Mouse (Mus musculus): ENCODE data around the gene H2-M3. TPM values are rescaled to one million over a fixed set of nuclear protein-coding genes. Genes with fewer than 3 reads are reported as not detected.
"Not testable (repeated sequence)": the region's sequence is repeated elsewhere in the genome, so short reads cannot be mapped to it uniquely, and the experiment has no call there.

H2-M3 gene
- 1 to 10 TPM; 3.2 to 3.3 TPM for total RNA-seq (2021)
- polyA plus RNA-seq (2012; rRNA removed) = 4.9 and 5.0 TPM in 2 replicates
- long read RNA-seq, partial matches to known transcripts = 0 of 1 reads
- long read RNA-seq, other reads (novel, unspliced or antisense) = 0 of 1 reads

DNA sequence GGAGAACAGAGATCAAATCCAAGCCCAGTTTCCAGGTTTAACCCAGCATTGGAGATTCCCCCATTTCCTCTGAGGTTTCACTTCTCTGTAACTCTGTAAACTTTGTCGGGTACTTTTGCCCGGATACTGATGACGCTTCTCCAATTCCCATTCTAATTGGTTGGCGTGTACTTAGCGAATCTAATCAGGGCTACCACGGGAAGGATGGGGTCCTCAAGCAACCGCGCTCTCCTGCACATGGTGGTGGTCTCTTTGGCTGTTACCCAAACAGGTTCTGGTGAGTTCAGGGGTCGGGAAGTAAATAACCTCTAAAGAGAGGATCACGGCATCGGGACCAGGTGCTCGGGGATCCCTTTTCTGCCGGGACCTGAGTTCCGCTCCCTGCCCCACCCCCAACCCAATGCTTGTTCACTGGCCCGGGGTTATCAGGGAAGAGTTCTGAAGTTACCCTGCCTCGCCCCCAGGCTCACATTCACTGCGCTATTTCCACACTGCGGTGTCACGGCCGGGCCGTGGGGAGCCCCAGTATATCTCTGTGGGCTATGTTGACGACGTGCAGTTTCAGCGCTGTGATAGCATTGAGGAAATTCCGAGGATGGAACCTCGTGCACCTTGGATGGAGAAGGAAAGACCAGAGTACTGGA, at the start of gene H2-M3:
H2-M3 (plus strand) TSS at position 163 of the 644 bp plus-strand sequence.
- peak within 1 kb of the TSS; percentile 88 for H3K27ac ChIP-seq
- no peaks in the 10 kb centered on the region for H3K79me2 ChIP-seq (replicated peaks; ENCODE audit: control insufficient read depth, insufficient read depth, low read length)
- peak; percentile 91 to 92 for DNase-seq
- no peaks in the 10 kb centered on the region for H3K36me3 ChIP-seq (ENCODE audit: control insufficient read depth, insufficient read depth, low read length)
- H3K27me3 ChIP-seq (ENCODE audit: control insufficient read depth, insufficient read depth, low read length) = no peaks in the 10 kb centered on the region
- no peaks in the 10 kb centered on the region; the same call in 1 of the 2 replicates for H3K4me1 ChIP-seq (ENCODE audit: control insufficient read depth, insufficient read depth, low read length)
- 2% methylated on average over 26 of the region's 26 CpGs for WGBS
- peak within 1 kb of the TSS; percentile 79 for H3K4me3 ChIP-seq
- intact Hi-C loops (cut with DNase I) = no loop called here
- H3K9ac ChIP-seq (ENCODE audit: low read depth, low read length) = peak within 1 kb of the TSS; percentile 70
- TF ChIP-seq EP300 (IDR thresholded peaks at IDR 0.05; ENCODE audit: insufficient read depth, low read depth, low read length) (no peak), POLR2A (IDR thresholded peaks at IDR 0.05; ENCODE audit: insufficient read depth, low read depth, low read length) (peak; percentile 52)

DNA sequence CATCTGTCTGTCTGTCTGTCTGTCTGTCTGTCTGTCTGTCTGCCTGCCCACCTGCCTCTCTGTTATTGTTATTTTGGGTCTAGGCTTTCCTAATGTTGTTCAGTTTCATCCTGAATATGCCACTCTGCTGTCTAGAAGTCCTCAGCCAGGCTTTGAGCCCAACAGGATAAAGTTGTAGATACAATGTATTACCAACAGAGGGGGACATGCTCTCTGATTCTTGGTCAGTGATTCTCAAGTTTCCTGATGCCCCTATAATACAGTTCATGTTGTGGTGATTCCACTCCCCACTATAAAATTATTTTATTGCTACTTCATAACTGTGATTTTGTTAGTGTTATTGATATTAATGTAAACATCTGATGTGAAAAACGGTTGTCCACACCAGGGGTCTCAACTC, 48.1 kb upstream of the H2-M3 start:
- 26% methylated on average over 1 of the region's 1 CpGs for WGBS
- Histone ChIP-seq H3K4me1 (ENCODE audit: control insufficient read depth, insufficient read depth, low read length) (no peaks in the 10 kb centered on the region), H3K27ac (no peak overlapping the region), H3K9ac (ENCODE audit: low read depth, low read length) (no peak overlapping the region), H3K4me3 (no peak overlapping the region), H3K79me2 (replicated peaks; ENCODE audit: control insufficient read depth, insufficient read depth, low read length) (no peaks in the 10 kb centered on the region), H3K27me3 (ENCODE audit: control insufficient read depth, insufficient read depth, low read length) (no peaks in the 10 kb centered on the region), H3K36me3 (ENCODE audit: control insufficient read depth, insufficient read depth, low read length) (no peaks in the 10 kb centered on the region)
- DNase-seq = no peak
- no peak for TF ChIP-seq EP300 (IDR thresholded peaks at IDR 0.05; ENCODE audit: insufficient read depth, low read depth, low read length)
- peak; percentile 30 for TF ChIP-seq CTCF (IDR thresholded peaks at IDR 0.05)
- TF ChIP-seq POLR2A (IDR thresholded peaks at IDR 0.05; ENCODE audit: insufficient read depth, low read depth, low read length) = no peak
- intact Hi-C loops (cut with DNase I) = no loop called here

DNA sequence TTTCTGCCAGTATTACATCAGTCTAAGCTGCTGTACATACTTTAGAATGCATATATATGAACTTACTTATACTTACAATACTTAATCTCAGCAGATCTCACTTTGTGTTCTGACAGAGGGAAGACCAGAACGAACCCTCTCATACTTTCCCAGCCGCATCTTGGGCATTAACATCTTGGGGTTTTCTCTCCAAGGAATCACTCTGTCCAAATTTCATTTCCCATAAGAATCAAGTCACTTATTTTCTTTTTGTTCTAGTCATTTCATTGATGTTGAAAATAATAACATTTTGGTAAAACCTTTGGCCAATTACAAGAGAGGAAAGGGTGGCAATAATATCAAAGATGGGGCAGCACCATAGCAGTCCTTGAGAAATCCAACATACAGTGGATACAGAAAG, 32.8 kb upstream of the H2-M3 start, which contains the start of gene Olfr97:
Olfr97 (minus strand) TSS at position 101 of the 400 bp plus-strand sequence.
- intact Hi-C loops (cut with DNase I); H3K4me1 ChIP-seq (ENCODE audit: control insufficient read depth, insufficient read depth, low read length); H3K9ac ChIP-seq (ENCODE audit: low read depth, low read length); H3K27me3 ChIP-seq (ENCODE audit: control insufficient read depth, insufficient read depth, low read length); H3K4me3 ChIP-seq; H3K79me2 ChIP-seq (replicated peaks; ENCODE audit: control insufficient read depth, insufficient read depth, low read length); H3K27ac ChIP-seq; DNase-seq; H3K36me3 ChIP-seq (ENCODE audit: control insufficient read depth, insufficient read depth, low read length): not testable (repeated sequence)
- WGBS = 69% methylated on average over 2 of the region's 2 CpGs

DNA sequence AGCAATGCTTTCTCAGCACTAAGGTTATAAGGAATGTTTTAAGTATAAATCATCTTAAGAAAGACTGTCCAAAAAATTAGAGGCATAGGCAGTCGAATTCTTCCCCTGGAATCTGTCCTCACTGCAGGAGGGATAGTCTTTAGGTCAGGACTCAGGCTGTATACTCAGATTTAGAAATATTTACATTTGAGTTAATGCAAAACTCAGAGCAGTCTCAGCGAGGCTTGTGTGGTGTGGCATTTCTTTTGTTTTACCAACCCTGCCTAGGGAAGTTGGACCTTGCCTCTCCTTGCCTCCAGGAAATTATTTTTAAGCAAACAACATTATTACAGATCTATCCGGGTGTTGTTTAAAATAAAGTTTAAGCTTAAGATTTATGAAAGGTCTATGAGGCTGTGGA, 27.8 kb upstream of the H2-M3 start:
- TF ChIP-seq EP300 (IDR thresholded peaks at IDR 0.05; ENCODE audit: insufficient read depth, low read depth, low read length) (no peak), CTCF (IDR thresholded peaks at IDR 0.05) (no peak)
- H3K27me3 ChIP-seq (ENCODE audit: control insufficient read depth, insufficient read depth, low read length) = no peaks in the 10 kb centered on the region
- H3K9ac ChIP-seq (ENCODE audit: low read depth, low read length) = no peak overlapping the region
- WGBS = 44% methylated on average over 3 of the region's 3 CpGs
- intact Hi-C loops (cut with DNase I) = no loop called here
- no peak for DNase-seq
- no peaks in the 10 kb centered on the region for H3K36me3 ChIP-seq (ENCODE audit: control insufficient read depth, insufficient read depth, low read length)
- no peak overlapping the region for H3K4me3 ChIP-seq
- no peaks in the 10 kb centered on the region for H3K79me2 ChIP-seq (replicated peaks; ENCODE audit: control insufficient read depth, insufficient read depth, low read length)
- H3K27ac ChIP-seq = no peak overlapping the region
- no peaks in the 10 kb centered on the region for H3K4me1 ChIP-seq (ENCODE audit: control insufficient read depth, insufficient read depth, low read length)

DNA sequence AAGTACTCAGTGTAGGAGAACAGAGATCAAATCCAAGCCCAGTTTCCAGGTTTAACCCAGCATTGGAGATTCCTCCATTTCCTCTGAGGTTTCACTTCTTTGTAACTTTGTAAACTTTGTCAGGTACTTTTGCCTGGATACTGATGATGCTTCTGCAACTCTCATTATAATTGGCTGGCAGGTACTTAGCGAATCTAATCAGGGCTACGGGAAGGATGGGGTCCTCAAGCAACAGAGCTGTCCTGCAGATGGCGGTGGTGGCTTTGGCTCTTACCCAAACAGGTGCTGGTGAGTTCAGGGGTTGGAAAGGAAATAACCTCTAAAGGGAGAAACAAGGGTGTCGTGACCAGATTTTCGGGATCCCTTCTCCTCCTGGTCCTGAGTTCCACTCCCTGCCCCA, 23.3 kb upstream of the H2-M3 start:
- H3K36me3 ChIP-seq (ENCODE audit: control insufficient read depth, insufficient read depth, low read length) = no peaks in the 10 kb centered on the region
- no peak overlapping the region for H3K4me3 ChIP-seq
- TF ChIP-seq CTCF (IDR thresholded peaks at IDR 0.05) (no peak), EP300 (IDR thresholded peaks at IDR 0.05; ENCODE audit: insufficient read depth, low read depth, low read length) (no peak)
- intact Hi-C loops (cut with DNase I) = no loop called here
- no peak overlapping the region for H3K27ac ChIP-seq
- no peaks in the 10 kb centered on the region for H3K27me3 ChIP-seq (ENCODE audit: control insufficient read depth, insufficient read depth, low read length)
- 19% methylated on average over 5 of the region's 5 CpGs for WGBS
- H3K9ac ChIP-seq (ENCODE audit: low read depth, low read length) = no peak overlapping the region
- H3K4me1 ChIP-seq (ENCODE audit: control insufficient read depth, insufficient read depth, low read length) = no peaks in the 10 kb centered on the region
- peak in 1 of 2 experiments; percentile 21 for DNase-seq
- no peaks in the 10 kb centered on the region for H3K79me2 ChIP-seq (replicated peaks; ENCODE audit: control insufficient read depth, insufficient read depth, low read length)

DNA sequence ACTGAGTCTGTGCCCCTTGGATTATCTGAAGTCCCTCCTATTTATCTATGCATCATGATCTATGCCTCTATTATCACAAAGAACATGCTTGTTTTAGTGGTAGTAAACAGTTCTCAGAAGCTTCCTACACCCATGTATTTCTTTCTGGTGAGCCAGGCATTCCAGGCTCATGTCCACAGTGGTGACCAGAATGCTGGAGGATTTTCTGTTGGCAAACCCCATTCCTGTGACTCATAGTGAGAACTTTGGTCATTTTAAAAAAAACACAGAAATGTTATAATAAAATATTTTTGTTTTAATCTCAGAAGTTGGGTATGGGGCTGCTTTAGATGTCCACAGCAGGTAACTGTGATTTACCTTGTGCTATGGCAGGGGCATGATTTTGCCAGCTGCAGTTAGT, 20.6 kb upstream of the H2-M3 start:
- no peak overlapping the region for H3K9ac ChIP-seq (ENCODE audit: low read depth, low read length)
- H3K36me3 ChIP-seq (ENCODE audit: control insufficient read depth, insufficient read depth, low read length) = no peaks in the 10 kb centered on the region
- no peak overlapping the region for H3K27ac ChIP-seq
- H3K4me3 ChIP-seq = no peak overlapping the region
- no peak for DNase-seq
- intact Hi-C loops (cut with DNase I) = no loop called here
- H3K79me2 ChIP-seq (replicated peaks; ENCODE audit: control insufficient read depth, insufficient read depth, low read length) = no peaks in the 10 kb centered on the region
- no peak for TF ChIP-seq EP300 (IDR thresholded peaks at IDR 0.05; ENCODE audit: insufficient read depth, low read depth, low read length)
- no peak for TF ChIP-seq CTCF (IDR thresholded peaks at IDR 0.05)
- TF ChIP-seq POLR2A (IDR thresholded peaks at IDR 0.05; ENCODE audit: insufficient read depth, low read depth, low read length) = no peak
- no peaks in the 10 kb centered on the region for H3K27me3 ChIP-seq (ENCODE audit: control insufficient read depth, insufficient read depth, low read length)
- H3K4me1 ChIP-seq (ENCODE audit: control insufficient read depth, insufficient read depth, low read length) = no peaks in the 10 kb centered on the region

Data from heart, adult 2 months (tissue).